Mouse (Mus musculus): ENCODE measurements at regions not wholly inside any gene's neighbourhood (a gene's known extent, or its start where the extent isn't known, plus 50 kb on each side); places are given as distances from the start of the nearest gene placed in this dataset.

DNA sequence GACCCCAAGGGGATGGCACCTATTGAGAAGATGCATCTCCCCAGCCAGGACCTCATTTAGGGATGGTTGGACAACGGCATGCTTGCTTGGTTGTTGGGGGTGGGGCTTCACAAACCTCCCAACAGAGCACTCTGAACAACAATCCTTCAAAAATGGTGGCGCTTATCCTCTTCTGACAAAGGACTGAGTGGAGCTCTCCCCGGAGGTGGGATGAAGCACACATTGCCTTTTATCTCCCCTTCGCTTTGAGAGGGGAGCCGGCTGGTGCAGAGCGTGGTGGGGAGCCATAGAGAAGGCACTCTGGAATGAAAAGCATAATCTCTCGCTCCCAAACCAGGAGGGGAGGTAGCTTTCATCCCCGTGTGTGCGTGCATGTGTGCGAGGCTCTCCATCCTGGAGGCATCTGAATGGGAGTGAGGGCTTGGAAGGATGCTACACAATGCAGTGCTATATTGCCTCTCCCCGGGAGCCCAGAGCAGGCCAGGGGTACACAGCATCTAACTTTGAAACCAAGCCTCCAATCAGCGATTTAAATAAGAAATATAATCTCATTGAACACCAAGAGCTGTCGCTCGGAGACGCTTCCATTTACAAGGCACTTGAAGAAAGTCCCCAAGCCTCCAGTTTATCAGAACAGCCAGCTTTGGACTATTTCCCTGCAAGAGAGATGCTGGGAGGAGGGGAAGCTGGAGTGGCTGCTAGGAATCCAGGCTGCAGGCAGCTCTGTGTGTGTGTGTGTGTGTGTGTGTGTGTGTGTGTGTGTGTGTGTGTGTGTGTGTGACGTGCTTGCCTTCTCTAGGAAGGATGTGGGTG, 131.5 kb downstream of the Rps24 start:
- DNase-seq (ENCODE audit: low spot score in 2 of 2): peak in 1 of 2 experiments; percentile 28

DNA sequence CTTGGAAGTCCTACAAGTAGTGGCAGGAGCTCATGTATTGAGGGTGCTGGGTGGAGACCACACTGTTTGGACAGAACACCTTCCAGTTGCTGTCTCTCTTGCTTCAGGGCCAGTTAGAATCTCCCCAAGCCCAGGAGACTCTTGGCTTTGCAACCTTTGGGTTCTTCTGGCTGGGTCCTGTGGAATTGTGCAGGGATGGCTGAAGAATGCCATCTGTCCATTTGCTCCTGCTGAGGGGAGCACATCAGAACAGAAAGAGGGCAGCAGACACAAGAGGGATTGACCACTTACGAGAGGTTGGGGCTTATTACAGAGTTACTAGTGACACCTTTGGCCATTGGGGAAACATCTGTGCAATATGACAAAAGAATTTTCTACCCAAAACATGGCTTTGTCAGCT, 145.1 kb downstream of the Rps24 start:
- DNase-seq (ENCODE audit: low spot score in 2 of 2): no peak

DNA sequence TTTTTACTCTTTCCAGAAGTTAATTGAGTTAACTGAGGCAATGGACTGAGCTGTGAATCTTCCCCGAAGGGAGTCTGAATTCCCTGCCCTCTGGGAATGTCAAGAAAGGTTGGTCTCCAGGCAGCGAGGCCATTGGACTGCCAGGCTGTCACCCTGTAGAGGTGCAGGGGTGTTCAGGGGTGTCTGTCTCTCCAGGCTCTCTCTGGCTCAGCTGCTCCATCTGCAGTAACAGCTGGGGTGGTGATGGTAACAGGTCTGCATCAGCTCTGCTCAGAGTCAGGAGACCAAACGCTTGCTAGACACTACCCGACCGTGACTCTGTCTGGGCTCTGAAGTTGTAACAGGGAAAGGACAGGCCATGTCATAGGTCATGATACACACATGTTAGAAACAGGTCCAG, 154.9 kb downstream of the Rps24 start:
- DNase-seq (ENCODE audit: low spot score in 2 of 2): no peak

DNA sequence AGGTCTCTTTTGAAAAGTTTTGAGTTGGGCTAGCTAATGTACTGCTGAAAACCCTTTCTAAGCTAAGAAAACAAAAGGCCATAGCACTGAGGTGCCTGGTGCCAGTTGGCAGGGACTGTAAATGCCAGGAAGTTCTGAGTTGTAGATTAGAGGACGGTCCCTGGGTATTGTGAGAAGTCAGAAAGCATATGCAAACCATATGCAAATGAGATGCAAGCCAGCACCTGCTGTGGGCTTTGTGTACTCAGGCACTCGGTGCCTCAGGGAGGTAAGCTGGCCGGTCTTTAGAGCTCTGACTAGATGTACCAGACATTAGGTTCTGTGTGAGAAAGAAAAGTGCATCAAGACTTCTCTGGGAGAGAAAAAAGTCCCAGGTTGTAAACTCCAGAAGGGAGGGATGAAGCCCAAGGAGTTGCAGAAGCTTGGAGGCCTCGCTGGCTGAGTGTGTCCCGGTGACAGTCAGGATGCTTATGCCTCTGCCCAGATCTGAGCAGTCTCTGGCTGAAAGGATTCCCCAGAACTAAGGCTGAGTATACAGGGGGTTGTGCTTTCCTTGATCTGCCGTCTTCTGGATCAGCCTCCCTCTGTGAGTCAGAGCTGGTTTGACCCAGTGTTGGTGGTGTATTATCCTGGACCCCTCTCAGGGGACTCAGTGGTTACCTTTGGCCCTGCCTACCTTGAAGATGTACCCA, 157.3 kb downstream of the Rps24 start:
- no peak for DNase-seq (ENCODE audit: low spot score in 2 of 2)

DNA sequence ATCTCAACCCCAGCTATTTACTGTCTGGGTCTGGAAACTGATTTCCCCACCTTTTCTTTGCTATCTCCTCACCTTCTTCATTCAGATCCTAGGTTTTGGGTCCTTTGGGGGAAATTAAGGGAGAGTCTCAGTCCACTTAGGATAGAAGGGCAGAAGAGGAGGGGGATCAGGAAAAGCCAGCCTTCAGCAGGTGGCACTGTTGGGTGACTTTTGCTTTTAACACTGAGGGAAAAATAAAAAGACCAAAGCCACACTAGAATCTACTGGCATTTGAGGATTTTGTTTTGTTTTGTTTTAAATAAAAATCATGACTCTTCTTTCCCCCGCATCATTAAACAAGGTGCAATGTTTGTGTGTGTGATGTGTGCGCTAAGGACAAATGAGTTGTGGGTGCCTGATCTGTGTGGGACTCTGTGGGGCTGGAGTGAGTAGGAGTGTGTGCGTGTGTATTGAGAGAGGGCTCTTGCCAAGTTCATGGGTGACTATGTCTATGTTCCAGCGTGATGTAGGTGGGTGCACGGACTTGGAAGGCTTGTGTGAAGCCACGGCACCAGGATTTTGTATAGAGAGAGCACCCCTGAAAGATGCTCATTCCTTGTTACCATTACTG, 159.4 kb downstream of the Rps24 start:
- DNase-seq (ENCODE audit: low spot score in 2 of 2): peak; percentile 25 to 44

DNA sequence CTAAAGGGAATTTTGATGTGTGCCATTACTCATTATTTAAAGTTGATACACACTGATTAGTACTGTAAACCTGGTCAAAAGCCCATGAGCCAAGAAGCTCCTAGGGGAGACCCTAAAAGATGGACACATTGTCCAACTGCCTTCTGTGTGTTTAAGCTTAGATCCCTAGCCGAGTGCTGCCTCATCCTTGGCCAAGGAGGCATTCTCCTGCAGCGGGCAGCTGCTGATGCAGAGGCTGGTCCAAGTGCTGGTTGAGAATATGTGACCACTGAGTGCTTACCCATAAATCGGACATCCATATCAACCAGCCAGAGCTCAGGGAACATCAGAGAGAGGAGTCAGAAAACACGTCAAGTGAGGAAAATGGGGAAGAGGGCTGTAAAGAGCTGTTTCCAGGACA, 160.8 kb downstream of the Rps24 start:
- DNase-seq (ENCODE audit: low spot score in 2 of 2): no peak

DNA sequence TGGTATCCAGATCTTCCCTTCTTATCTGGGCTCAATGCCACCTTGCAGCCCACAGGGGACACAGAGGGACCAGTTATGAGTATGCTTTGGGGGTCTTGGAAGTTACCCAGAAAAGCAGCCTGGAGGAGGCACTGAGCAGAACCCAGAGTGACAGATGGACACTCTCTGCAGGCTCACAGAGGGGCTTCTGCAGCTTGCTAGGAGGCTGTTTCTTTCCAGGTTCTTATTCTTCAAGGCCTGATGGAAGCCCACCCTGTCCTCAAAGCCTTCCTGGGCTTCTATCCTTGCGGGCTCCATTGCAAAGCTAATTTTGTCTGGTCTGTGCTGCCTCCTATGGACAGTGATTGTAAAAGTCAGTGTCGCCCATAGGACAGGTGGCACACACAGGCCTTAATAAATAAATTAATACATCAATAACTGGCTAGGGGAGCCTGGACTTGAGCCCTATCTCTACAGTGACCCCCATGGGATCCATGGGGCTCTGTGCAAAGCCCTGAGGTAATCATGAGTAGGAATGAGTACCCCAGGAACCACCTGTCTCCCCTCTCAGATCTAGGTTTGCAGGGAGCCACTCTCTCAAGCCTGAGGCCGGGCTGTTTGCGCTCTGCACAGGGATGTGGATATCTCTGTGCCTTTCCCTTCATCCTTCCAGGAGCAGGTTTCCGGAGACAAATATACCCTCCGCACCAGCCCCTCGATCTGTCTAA, 163.4 kb downstream of the Rps24 start:
- no peak for DNase-seq (ENCODE audit: low spot score in 2 of 2)

DNA sequence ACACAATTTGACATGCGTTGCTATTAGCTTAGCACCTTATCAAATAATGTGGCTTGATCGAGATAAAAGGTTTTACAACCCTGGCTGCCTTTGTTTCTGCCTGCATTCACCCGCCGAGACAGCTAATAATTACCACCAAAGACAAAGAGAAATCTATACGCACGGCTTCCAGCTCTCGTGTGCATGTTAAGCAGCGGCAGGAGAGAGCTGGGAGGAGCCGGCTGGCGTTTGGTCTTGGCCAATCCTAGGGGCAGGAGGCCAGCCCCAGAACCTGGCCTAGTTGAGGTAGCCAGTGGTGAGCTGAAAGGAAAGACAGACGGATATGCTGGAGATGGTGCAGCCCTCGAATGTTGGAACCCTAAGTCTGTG, 164.0 kb downstream of the Rps24 start:
- no peak for DNase-seq (ENCODE audit: low spot score in 2 of 2)

DNA sequence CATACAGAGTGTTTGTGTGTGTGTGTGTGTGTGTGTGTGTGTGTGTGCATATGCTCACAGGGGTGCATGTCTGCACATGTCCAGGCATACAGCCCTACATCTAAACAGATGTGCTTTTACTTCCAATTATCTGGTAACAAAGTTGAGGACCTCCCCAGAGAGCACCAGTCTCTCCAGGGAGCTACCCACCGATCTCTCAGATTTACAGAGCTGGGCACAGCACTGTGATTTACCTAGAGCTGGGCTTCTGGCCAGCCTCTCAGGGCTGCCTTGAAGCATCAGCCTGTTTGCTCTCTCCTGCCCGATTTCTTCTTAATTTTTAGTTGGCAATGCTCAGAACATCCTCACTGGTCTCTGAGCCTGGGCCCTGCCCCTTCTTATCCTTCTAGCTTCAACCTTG, 165.7 kb downstream of the Rps24 start:
- no peak for DNase-seq (ENCODE audit: low spot score in 2 of 2)

DNA sequence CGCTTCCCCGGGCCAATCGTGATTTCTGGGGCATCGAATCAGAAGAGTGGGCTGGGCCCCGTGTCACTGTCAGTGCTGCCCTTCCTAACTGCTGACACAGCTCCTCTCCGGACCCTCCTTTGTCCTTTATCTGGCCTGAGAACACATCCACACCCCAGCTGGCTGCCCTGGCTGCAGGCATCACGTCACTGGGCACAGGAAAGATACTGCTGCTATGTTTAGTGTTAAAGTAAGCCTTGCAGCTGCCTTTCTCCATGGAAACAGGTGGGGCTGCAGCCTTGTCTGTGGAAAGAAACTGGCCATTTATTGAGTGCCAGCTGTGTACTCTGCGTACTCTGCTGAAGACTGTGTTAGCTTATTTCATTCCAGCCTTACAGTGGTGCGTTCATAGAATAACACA, 168.7 kb downstream of the Rps24 start:
- DNase-seq (ENCODE audit: low spot score in 2 of 2): no peak

DNA sequence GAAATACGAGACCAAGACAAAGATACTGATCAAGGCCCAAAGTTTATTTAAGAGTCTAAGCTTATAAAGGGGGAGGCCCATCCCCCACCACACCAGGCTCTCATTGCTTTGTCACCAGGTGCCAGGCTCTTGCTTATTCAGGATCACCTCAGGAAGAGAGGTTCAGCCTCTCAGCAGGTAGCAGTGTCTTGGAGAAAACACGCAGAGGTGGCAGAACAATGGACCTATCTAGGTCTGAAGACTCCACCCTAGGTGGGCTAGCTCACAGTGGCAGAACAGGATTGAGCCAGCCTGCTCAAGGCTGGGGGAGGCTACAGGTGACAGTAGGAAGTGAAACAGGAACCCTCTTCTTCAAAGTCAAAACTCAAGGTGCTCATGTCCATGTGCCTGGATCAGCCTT, 174.9 kb downstream of the Rps24 start:
- no peak for DNase-seq (ENCODE audit: low spot score in 2 of 2)

DNA sequence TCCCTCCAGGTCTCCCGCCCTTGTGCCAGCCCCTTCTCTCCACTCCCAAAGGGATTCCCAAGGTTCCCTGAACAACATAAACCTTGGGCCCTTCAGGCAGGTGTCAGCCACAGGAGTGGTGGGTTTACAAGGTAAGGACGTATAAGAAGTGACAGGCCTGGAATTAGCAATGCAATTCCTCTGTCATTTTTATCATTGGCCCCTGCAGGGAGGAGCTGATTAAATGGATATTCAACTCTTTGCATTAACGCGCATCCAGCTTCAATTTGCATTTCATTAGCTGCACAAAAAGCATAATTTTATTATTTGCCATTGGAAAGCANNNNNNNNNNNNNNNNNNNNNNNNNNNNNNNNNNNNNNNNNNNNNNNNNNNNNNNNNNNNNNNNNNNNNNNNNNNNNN, 178.3 kb downstream of the Rps24 start:
- DNase-seq (ENCODE audit: low spot score in 2 of 2): no peak
